Mouse (Mus musculus) heart, adult 2 months (tissue): Measurements from ENCODE around the gene Txn1. TPM values are rescaled to one million over a fixed set of nuclear protein-coding genes. Genes with fewer than 3 reads are reported as not detected.

ENCODE experiments used
- DNase-seq, 2 experiments: peaks; one replicate each; pipeline ENCODE4 v3.0.0; 2021
- H3K27ac ChIP-seq: fragments of 200-600 bp; 2 replicates; pipeline ENCODE4 v1.8.1; 2022
- H3K27me3 ChIP-seq: fragments of 200-500 bp; 2 replicates; pipeline ENCODE4 v1.6.1; 2012; ENCODE audit warnings: mild to moderate bottlenecking, low read length, inconsistent platforms, mixed read lengths; ENCODE audit not compliant: control insufficient read depth, insufficient read depth
- H3K36me3 ChIP-seq: fragments of 200-500 bp; 2 replicates; pipeline ENCODE4 v1.6.1; 2012; ENCODE audit warnings: low read length, inconsistent platforms; ENCODE audit not compliant: control insufficient read depth, insufficient read depth
- H3K4me1 ChIP-seq: fragments of 200-500 bp; 2 replicates; pipeline ENCODE4 v1.6.1; 2011; ENCODE audit warnings: low read length; ENCODE audit not compliant: control insufficient read depth, insufficient read depth
- H3K4me3 ChIP-seq: fragments of 200-600 bp; 2 replicates; pipeline ENCODE4 v1.8.1; 2022
- H3K79me2 ChIP-seq: fragments of 200-500 bp; replicated peaks from 2 replicates; pipeline ENCODE4 v1.6.1; 2012; ENCODE audit warnings: mild to moderate bottlenecking, inconsistent platforms, low read length, moderate library complexity, mixed read lengths; ENCODE audit not compliant: control insufficient read depth, insufficient read depth
- H3K9ac ChIP-seq: fragments of 200-500 bp; 2 replicates; pipeline ENCODE4 v1.6.1; 2012; ENCODE audit warnings: low read depth, mild to moderate bottlenecking, control low read depth, inconsistent platforms, low read length, mixed read lengths
- CTCF ChIP-seq: fragments of 200-600 bp; IDR thresholded peaks from 2 replicates; pipeline ENCODE4 v1.8.1; 2022; ENCODE audit warnings: antibody characterized with exemption, mild to moderate bottlenecking, moderate library complexity
- EP300 ChIP-seq: fragments of 200-500 bp; IDR thresholded peaks from 2 replicates; pipeline ENCODE4 v1.6.1; 2011; ENCODE audit warnings: low read depth, low read length, control low read depth; ENCODE audit not compliant: insufficient read depth
- POLR2A ChIP-seq: fragments of 200-500 bp; IDR thresholded peaks from 2 replicates; pipeline ENCODE4 v1.6.1; 2011; ENCODE audit warnings: mild to moderate bottlenecking, low read depth, low read length, control low read depth; ENCODE audit not compliant: insufficient read depth
- WGBS: fragments of 180-500 bp; shearing (Covaris S2); methylation state at CpG from one replicate; pipeline ENCODE4 v1.1.7; 2018; 5-methylcytosine and 5-hydroxymethylcytosine counted together
- intact Hi-C: fragments of 180-260 bp; cut with DNase I; formaldehyde crosslinking; loops from one replicate; pipeline ENCODE4 v1.15.1; 2025
- polyA plus RNA-seq: library from polyadenylated mRNA; depleted of rRNA; stranded (reverse); fragments of >200 nt; gene quantifications from 2 replicates; pipeline ENCODE4 v1.2.3, GENCODE M21; 2012
- total RNA-seq, 2 experiments: library from RNA; stranded (reverse); gene quantifications; 2 replicates each; pipeline ENCODE4 v1.2.3; 2021

The Txn1 gene
- total and polyA plus RNA-seq, 3 experiments = 76.5 to 119 (median 108) TPM

- no peaks in the 10 kb centered on the region for H3K79me2 ChIP-seq
- intact Hi-C loops = no loop called here
- TF ChIP-seq CTCF (no peak), POLR2A (no peak), EP300 (no peak)
Observed at GRCm38 (mm10) chr4:57970285-57970684, 14.1 kb upstream of the Txn1 start.

GRCm38 (mm10) chr4:57967195-57967594 lies 11.0 kb upstream of the Txn1 start:
- no peaks in the 10 kb centered on the region for H3K79me2 ChIP-seq
- H3K4me1 ChIP-seq = no peaks in the 10 kb centered on the region
- intact Hi-C loops = no loop called here
- no peaks in the 10 kb centered on the region for H3K36me3 ChIP-seq
- DNase-seq = no peak
- no peaks in the 10 kb centered on the region for H3K27me3 ChIP-seq
- H3K27ac ChIP-seq = no peak overlapping the region
- H3K4me3 ChIP-seq = no peak overlapping the region
- H3K9ac ChIP-seq = no peak overlapping the region
- TF ChIP-seq EP300 (no peak), POLR2A (no peak), CTCF (no peak)
- 44% methylated on average over 3 of the region's 3 CpGs for WGBS

More at GRCm38 (mm10) chr4:57970285-57970684, 14.1 kb upstream of the Txn1 start:
- H3K9ac ChIP-seq = no peak overlapping the region
- no peak for DNase-seq
- H3K27ac ChIP-seq = no peak overlapping the region
- no peaks in the 10 kb centered on the region for H3K4me1 ChIP-seq
- no peak overlapping the region for H3K4me3 ChIP-seq
- no peaks in the 10 kb centered on the region for H3K27me3 ChIP-seq
- H3K36me3 ChIP-seq = no peaks in the 10 kb centered on the region

GRCm38 (mm10) chr4:57965516-57965915 lies 9.3 kb upstream of the Txn1 start:
- Histone ChIP-seq H3K36me3 (no peaks in the 10 kb centered on the region), H3K27me3 (no peaks in the 10 kb centered on the region), H3K9ac (no peak overlapping the region), H3K27ac (no peak overlapping the region), H3K4me3 (no peak overlapping the region), H3K79me2 (no peaks in the 10 kb centered on the region), H3K4me1 (no peaks in the 10 kb centered on the region)
- DNase-seq = no peak
- 96% methylated on average over 4 of the region's 4 CpGs for WGBS
- intact Hi-C loops = no loop called here
- TF ChIP-seq EP300 (no peak), POLR2A (no peak), CTCF (no peak)

- no peaks in the 10 kb centered on the region for H3K36me3 ChIP-seq
- no peak overlapping the region for H3K9ac ChIP-seq
- TF ChIP-seq POLR2A (no peak), CTCF (no peak), EP300 (no peak)
- no peaks in the 10 kb centered on the region for H3K4me1 ChIP-seq
- no peak for DNase-seq
- intact Hi-C loops = no loop called here
- no peak overlapping the region for H3K4me3 ChIP-seq
- H3K27me3 ChIP-seq = no peaks in the 10 kb centered on the region
- 39% methylated on average over 1 of the region's 1 CpGs for whole genome bisulfite sequencing
- no peaks in the 10 kb centered on the region for H3K79me2 ChIP-seq
- H3K27ac ChIP-seq = no peak overlapping the region
Observed at GRCm38 (mm10) chr4:57964143-57964542, 7.9 kb upstream of the Txn1 start.

GRCm38 (mm10) chr4:57959056-57959455 lies 2.8 kb upstream of the Txn1 start:
- no peak overlapping the region for H3K27ac ChIP-seq
- 91% methylated on average over 8 of the region's 8 CpGs for WGBS
- H3K79me2 ChIP-seq = no peaks in the 10 kb centered on the region
- TF ChIP-seq POLR2A (no peak), EP300 (no peak), CTCF (no peak)
- DNase-seq = no peak
- H3K9ac ChIP-seq = no peak overlapping the region
- intact Hi-C loops = loop anchor here (5.0 to 10.0 kb wide), 3 partner anchors 123 to 1046 kb away; partner anchors contain the start of genes Ecpas and Gm20503
- H3K36me3 ChIP-seq = no peaks in the 10 kb centered on the region
- peaks cover 7% of the 10 kb centered on the region for H3K4me1 ChIP-seq
- no peaks in the 10 kb centered on the region for H3K27me3 ChIP-seq
- no peak overlapping the region for H3K4me3 ChIP-seq

GRCm38 (mm10) chr4:57958098-57958497 lies 1.9 kb upstream of the Txn1 start:
- no peak for DNase-seq
- H3K27me3 ChIP-seq = no peaks in the 10 kb centered on the region
- TF ChIP-seq POLR2A (no peak), EP300 (no peak), CTCF (no peak)
- WGBS = 90% methylated on average over 9 of the region's 9 CpGs
- peak overlapping the region; percentile 99 for H3K27ac ChIP-seq
- no peaks in the 10 kb centered on the region for H3K36me3 ChIP-seq
- intact Hi-C loops = loop anchor here (5.0 to 10.0 kb wide), 3 partner anchors 124 to 1047 kb away; partner anchors contain the start of genes Ecpas and Gm20503
- peaks cover 7% of the 10 kb centered on the region for H3K4me1 ChIP-seq
- no peak overlapping the region for H3K4me3 ChIP-seq
- H3K79me2 ChIP-seq = no peaks in the 10 kb centered on the region
- no peak overlapping the region for H3K9ac ChIP-seq
